Mouse (Mus musculus) C2C12 (cell line): ENCODE data around the gene Bfsp2. TPM values are rescaled to one million over a fixed set of nuclear protein-coding genes. Genes with fewer than 3 reads are reported as not detected.

Experiments used
- H3K27me3 ChIP-seq: one replicate; pipeline ENCODE4 v1.6.1; 2011; ENCODE audit not compliant: control insufficient read depth, insufficient read depth, insufficient read length
- H3K36me3 ChIP-seq: one replicate; pipeline ENCODE4 v1.6.1; 2011; ENCODE audit not compliant: control insufficient read depth, insufficient read depth
- H3K4me3 ChIP-seq: one replicate; pipeline ENCODE4 v1.5.1; 2011; ENCODE audit warnings: mild to moderate bottlenecking, control low read depth; ENCODE audit not compliant: poor library complexity, insufficient read depth, severe bottlenecking
- H3K79me2 ChIP-seq: one replicate; pipeline ENCODE4 v1.6.1; 2011; ENCODE audit not compliant: control insufficient read depth, insufficient read depth
- H3K79me3 ChIP-seq: one replicate; pipeline ENCODE4 v1.6.1; 2011; ENCODE audit warnings: low read depth, control low read depth
- H3ac ChIP-seq: one replicate; pipeline ENCODE3; 2011; ENCODE audit warnings: low read depth; ENCODE audit not compliant: control insufficient read depth, insufficient read length
- CEBPB ChIP-seq: IDR thresholded peaks from one replicate; pipeline ENCODE4 v1.6.1; 2011; ENCODE audit warnings: low read depth, mild to moderate bottlenecking, control low read depth, moderate library complexity
- CTCF ChIP-seq: IDR thresholded peaks from one replicate; pipeline ENCODE4 v1.5.1; 2011; ENCODE audit not compliant: control insufficient read depth, insufficient read depth, insufficient read length
- FOSL1 ChIP-seq: IDR thresholded peaks from one replicate; pipeline ENCODE4 v1.8.0; 2011; ENCODE audit warnings: mild to moderate bottlenecking, low read length; ENCODE audit not compliant: poor library complexity, insufficient read depth, severe bottlenecking
- MAX ChIP-seq: IDR thresholded peaks from one replicate; pipeline ENCODE4 v1.6.1; 2011; ENCODE audit warnings: mild to moderate bottlenecking, control low read depth
- MYOD1 ChIP-seq: IDR thresholded peaks from one replicate; pipeline ENCODE4 v1.6.1; 2011; ENCODE audit warnings: low read depth; ENCODE audit not compliant: control insufficient read depth, insufficient read length
- MYOG ChIP-seq: IDR thresholded peaks from one replicate; pipeline ENCODE4 v1.6.1; 2011; ENCODE audit not compliant: control insufficient read depth, insufficient read length; ENCODE audit errors: extremely low read depth
- USF1 ChIP-seq: IDR thresholded peaks from one replicate; pipeline ENCODE4 v1.6.1; 2011; ENCODE audit warnings: low read depth, mild to moderate bottlenecking, control low read depth, moderate library complexity
- polyA plus RNA-seq: library from polyadenylated mRNA; unstranded; fragments of >200 nt; fragmentation: generic; extraction: Trizol; gene quantifications from one replicate; pipeline ENCODE4 v1.2.1, GENCODE M21; 2012; ENCODE audit warnings: missing spikeins

Bfsp2 gene
- polyA plus RNA-seq, 1 experiment: 0.22 TPM

- H3K27me3 ChIP-seq: no peaks in the 10 kb centered on the region
- H3ac ChIP-seq: no peak overlapping the region
- H3K79me3 ChIP-seq: no peaks in the 10 kb centered on the region
- no peak overlapping the region for H3K4me3 ChIP-seq
- no peak for TF ChIP-seq MAX
- TF ChIP-seq MYOD1: peak; percentile 39
- TF ChIP-seq USF1: no peak
- no peak for TF ChIP-seq CTCF
- no peaks in the 10 kb centered on the region for H3K36me3 ChIP-seq
- H3K79me2 ChIP-seq: no peaks in the 10 kb centered on the region
Measured at GRCm38 (mm10) chr9:103480603-103481220, 492 bp upstream of the Bfsp2 start.

- no peak for TF ChIP-seq CTCF
- TF ChIP-seq MYOD1: no peak
- TF ChIP-seq MYOG: no peak
- TF ChIP-seq FOSL1: no peak
- no peak for TF ChIP-seq CEBPB
- no peak for TF ChIP-seq USF1
- no peak for TF ChIP-seq MAX
- Histone ChIP-seq H3K79me2 (no peaks in the 10 kb centered on the region), H3K79me3 (no peaks in the 10 kb centered on the region), H3K4me3 (no peak overlapping the region), H3K27me3 (no peaks in the 10 kb centered on the region), H3ac (no peak overlapping the region), H3K36me3 (no peaks in the 10 kb centered on the region)
Measured at GRCm38 (mm10) chr9:103475414-103475813, 4.8 kb downstream of the Bfsp2 start.

GRCm38 (mm10) chr9:103473915-103474688, 6.1 kb downstream of the Bfsp2 start:
- Histone ChIP-seq H3K79me3 (no peaks in the 10 kb centered on the region), H3K36me3 (no peaks in the 10 kb centered on the region), H3K27me3 (no peaks in the 10 kb centered on the region), H3K79me2 (no peaks in the 10 kb centered on the region), H3K4me3 (no peak overlapping the region), H3ac (no peak overlapping the region)
- TF ChIP-seq MYOD1 (no peak), USF1 (no peak), MAX (no peak), CTCF (no peak), MYOG (no peak), FOSL1 (no peak), CEBPB (no peak)

- Histone ChIP-seq H3ac (no peak overlapping the region), H3K79me3 (no peaks in the 10 kb centered on the region), H3K27me3 (no peaks in the 10 kb centered on the region), H3K79me2 (no peaks in the 10 kb centered on the region), H3K36me3 (no peaks in the 10 kb centered on the region), H3K4me3 (no peak overlapping the region)
- TF ChIP-seq CEBPB (no peak), CTCF (no peak), USF1 (no peak), FOSL1 (no peak), MYOD1 (no peak), MYOG (no peak), MAX (no peak)
Measured at GRCm38 (mm10) chr9:103471784-103472183, 8.4 kb downstream of the Bfsp2 start.

- no peak for TF ChIP-seq MAX
- TF ChIP-seq MYOG: no peak
- TF ChIP-seq FOSL1: no peak
- no peak for TF ChIP-seq CTCF
- TF ChIP-seq USF1: no peak
- TF ChIP-seq MYOD1: no peak
- TF ChIP-seq CEBPB: no peak
- H3ac ChIP-seq: no peak overlapping the region
- H3K27me3 ChIP-seq: peaks cover 3% of the 10 kb centered on the region
- H3K4me3 ChIP-seq: no peak overlapping the region
- H3K79me3 ChIP-seq: no peaks in the 10 kb centered on the region
- H3K36me3 ChIP-seq: no peaks in the 10 kb centered on the region
- no peaks in the 10 kb centered on the region for H3K79me2 ChIP-seq
Measured at GRCm38 (mm10) chr9:103469516-103469915, 10.7 kb downstream of the Bfsp2 start.

GRCm38 (mm10) chr9:103468911-103469310, 11.3 kb downstream of the Bfsp2 start:
- no peaks in the 10 kb centered on the region for H3K79me2 ChIP-seq
- no peaks in the 10 kb centered on the region for H3K36me3 ChIP-seq
- H3K4me3 ChIP-seq: no peak overlapping the region
- no peak overlapping the region for H3ac ChIP-seq
- TF ChIP-seq USF1 (no peak), FOSL1 (no peak), MYOG (no peak), CTCF (no peak), CEBPB (no peak), MAX (no peak), MYOD1 (no peak)
- no peaks in the 10 kb centered on the region for H3K79me3 ChIP-seq
- H3K27me3 ChIP-seq: peaks cover 3% of the 10 kb centered on the region
